Mouse (Mus musculus): ENCODE measurements around the gene Zfp65. TPM values are rescaled to one million over a fixed set of nuclear protein-coding genes. Genes with fewer than 3 reads are reported as not detected.
A peak's percentile ranks its signal among the peaks of the same experiment; 100 is the strongest.
"Not testable (repeated sequence)": the region's sequence is repeated elsewhere in the genome, so short reads cannot be mapped to it uniquely, and the experiment has no call there.

Zfp65 gene
- 4.5 and 5.0 TPM in 2 replicates for polyA plus RNA-seq (2012; rRNA removed)

- peak; percentile 52 to 75 for DNase-seq (ENCODE audit: extremely low spot score in 1 of 2, low spot score in 1 of 2)
Measured at GRCm38 (mm10) chr13:67728641-67729318, at the start of gene Zfp65. Zfp65 (minus strand) TSS chr13:67729173.

DNA sequence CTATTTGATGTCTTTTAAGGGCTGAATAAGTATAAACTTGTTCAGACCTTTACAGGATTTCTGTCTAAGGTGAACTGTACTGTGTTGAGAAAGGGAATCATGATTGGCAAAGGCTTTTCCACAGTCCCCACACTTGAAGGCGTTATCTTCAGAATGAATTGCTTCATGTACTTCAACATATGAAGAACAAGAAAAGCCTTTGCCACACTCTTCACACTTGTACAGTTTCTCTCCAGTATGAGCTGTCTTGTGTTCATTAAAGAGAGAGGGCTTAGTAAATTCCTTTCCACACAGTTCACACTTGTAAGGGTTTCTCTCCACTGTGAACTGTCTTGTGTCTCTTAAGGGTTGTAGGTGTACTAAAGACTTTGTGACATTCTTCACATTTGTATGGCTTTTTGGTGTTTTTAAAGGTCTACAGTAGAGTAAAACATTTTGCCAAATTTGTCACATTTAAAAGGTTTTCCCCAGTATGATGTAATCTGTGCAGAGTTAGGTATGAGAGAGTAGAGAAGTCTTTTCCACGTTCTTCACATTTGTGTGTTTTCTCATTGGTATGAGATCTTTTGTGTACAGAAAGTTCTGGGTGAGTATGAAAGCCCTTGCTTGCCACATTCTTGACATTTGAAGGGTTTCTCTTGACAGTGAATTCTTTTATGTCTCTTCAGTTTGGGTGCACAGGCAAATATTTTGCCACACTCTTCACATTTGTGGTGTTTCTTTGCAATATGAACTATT is 34.2 kb upstream of the Zfp65 start:
- no peak for DNase-seq (ENCODE audit: extremely low spot score in 1 of 2, low spot score in 1 of 2)

DNA sequence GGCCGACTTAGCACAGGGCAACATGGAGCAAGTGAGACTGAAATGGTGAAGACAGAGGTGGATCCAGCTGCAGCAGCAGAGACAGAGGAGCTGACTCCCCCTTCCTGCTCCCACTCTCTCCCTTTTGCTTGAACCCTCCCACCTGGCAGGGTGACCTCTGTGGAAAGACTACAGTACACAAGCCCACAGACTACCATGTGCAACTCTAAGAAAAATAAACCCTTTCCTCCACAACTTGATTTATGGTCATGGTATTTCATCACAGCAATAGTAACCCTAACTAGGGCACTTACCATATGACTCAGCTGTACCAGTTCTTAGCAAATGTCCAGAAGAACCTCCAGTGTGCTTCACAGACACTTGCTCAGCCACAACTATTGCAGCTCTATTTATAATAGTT is 31.0 kb upstream of the Zfp65 start:
- DNase-seq (ENCODE audit: extremely low spot score in 1 of 2, low spot score in 1 of 2): no peak

DNA sequence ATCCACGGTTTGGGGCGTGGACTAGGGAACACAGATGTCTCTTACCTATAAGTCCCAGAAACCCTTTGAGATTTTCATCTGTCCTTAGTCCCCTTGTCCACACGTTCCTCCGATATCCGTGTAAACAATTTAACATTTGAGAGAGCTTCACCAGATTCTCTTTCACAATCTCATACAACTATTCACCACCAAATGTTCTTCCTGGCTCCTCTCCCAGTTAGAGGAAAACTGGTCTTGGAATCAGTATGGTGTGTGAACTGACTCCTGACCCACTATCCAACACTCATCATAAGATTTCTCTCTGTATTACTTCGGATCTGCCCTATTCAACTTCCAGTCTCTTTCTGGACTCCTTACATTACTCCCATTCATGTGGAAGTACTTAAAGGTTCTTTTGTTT is 26.8 kb upstream of the Zfp65 start:
- DNase-seq (ENCODE audit: extremely low spot score in 1 of 2, low spot score in 1 of 2): no peak

DNA sequence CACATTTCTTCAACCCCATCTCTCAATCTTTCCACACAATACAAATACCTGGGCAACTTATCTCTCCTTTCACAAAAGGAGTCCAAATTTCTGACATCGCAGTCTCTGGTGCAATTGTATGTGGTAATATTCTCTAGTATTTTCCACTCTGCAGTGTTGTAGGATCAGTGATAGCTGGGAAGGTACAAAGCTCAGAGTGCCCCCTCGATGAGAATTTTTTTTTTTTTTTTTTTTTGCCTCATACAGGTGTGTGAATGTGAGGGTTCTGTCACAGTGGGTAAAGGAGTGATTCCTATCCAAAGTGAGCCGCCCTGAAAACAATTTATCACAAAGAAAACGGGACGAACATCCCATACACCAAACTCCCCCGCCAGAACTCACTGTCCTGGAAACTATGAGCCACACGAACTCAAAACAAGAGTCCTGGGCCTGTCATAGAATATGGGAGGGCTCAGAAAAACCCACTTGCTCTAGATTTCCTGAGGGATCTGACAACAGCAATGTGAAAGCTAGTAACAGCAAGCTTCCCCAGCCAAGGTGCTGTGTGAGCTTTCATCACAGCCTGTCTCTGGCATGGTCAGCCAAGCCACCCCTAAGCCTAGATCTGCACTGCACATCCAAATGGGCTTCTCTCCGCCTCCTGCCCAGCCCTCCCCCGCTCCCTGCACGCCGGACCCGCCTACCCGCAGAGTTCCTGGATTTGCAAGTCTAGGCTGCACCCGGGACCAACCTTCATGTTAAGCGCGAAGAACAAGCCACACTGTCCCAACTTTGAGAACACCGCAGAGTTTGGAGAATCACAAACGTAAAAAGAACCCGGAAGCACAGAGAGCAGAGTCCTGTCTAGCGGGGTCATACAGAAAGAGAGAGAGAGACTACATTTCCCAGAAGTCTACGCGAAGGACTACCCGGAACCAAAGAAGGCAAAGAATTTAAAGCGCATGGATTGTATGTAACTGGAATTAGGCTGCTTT is 25.6 kb upstream of the Zfp65 start, which contains the start of gene Zfp85:
TSS of gene Zfp85 (minus strand) at position 896 of the 974 bp plus-strand sequence.
- peak; percentile 22 to 71 for DNase-seq (ENCODE audit: extremely low spot score in 1 of 2, low spot score in 1 of 2)

- no peak for DNase-seq (ENCODE audit: extremely low spot score in 1 of 2, low spot score in 1 of 2)
Measured at GRCm38 (mm10) chr13:67743896-67744295, 14.9 kb upstream of the Zfp65 start.

GRCm38 (mm10) chr13:67742941-67743340 is 14.0 kb upstream of the Zfp65 start:
- DNase-seq (ENCODE audit: extremely low spot score in 1 of 2, low spot score in 1 of 2): no peak

DNA sequence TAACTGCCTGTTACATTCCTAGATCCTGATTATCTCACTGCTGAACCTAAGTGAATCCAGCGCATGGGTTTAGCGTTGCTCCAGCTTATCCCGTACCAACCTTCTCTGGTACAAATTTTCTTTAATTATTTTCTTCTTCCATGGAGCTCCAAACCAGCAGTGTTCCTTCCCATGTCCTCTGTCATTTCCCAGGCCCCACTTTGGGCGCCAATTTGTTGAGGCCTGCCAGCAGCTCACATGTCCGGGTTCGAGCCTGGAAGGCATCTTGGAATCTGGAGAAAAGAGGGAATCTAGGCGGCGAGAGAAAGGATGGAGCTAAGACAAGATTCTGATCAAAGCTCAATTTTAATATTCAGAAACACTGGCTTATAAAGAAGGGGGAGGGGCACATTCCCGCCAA is 5.4 kb upstream of the Zfp65 start:
- DNase-seq (ENCODE audit: extremely low spot score in 1 of 2, low spot score in 1 of 2): not testable (repeated sequence)

DNA sequence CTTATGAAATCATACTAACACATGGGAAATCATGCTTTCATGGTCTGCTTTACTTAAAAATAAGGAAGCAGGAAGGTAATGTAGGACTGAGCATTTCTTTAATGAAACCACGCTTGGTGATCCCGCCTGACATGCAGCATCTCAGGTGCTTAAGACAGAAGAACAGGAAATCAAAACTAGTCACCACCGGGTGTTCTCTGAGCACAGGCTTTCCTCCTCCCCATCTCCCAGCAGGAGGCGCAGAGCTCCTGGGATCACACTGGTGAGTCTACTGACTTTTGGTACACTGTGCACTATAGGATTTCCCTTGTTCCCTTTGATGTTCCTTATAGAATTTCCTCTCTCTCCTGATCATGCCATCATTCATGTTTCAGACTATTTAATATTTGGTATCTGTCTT is 468 bp upstream of the Zfp65 start:
- DNase-seq (ENCODE audit: extremely low spot score in 1 of 2, low spot score in 1 of 2): peak in 1 of 2 experiments; percentile 56

DNA sequence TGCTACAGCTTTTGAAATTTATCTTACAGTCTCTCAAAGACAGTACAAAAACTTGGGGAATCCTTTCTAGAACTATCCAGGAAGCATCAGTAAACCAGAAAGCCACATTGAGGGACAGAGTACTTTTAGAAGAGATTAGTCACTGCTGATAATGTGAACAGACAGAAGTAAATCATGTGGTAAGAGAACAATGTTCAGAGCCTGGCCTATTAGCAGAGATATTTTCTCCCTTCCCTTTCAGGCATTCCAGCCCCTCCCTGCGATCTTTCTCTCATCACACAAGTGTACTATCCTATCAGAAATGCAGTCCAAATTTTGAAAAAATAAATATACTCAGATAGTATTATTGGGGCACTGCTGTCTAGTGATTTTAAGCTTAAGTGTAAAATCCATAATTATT is 867 bp downstream of the Zfp65 start:
- DNase-seq (ENCODE audit: extremely low spot score in 1 of 2, low spot score in 1 of 2): no peak

- peak in 1 of 2 experiments; percentile 31 for DNase-seq (ENCODE audit: extremely low spot score in 1 of 2, low spot score in 1 of 2)
Measured at GRCm38 (mm10) chr13:67725331-67725730, 3.6 kb downstream of the Zfp65 start.

DNA sequence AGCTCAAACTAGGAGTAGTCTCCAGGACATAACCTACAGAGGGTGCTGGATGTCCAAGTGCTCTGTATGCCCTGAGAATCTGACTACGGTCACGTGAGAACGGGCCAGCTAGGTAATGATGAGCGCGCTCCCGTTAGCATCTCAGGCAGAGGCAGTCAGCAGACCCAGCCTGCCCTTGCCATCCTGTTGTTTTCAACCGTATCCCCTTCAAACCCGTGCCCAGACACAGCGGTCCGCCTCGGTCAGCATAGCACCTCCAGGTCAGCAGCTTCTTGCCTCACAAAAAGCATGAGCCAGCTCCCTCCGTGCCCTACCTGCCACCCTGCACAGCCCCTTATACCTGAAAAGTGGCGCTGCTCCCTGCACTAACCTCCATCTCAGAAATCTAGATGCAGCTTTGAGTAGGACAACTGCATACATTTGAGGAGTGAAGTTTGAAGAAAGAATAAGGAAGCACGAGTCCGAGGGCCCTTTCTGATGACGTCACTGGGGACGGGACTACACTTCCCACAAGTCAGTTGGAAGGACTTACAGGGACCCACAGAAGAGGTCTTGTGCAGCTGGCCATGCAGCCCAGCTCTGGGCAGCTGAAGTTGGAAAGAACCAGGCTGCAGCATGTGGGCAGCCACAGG is 5.0 kb downstream of the Zfp65 start:
- peak; percentile 92 to 95 for DNase-seq (ENCODE audit: extremely low spot score in 1 of 2, low spot score in 1 of 2)

DNA sequence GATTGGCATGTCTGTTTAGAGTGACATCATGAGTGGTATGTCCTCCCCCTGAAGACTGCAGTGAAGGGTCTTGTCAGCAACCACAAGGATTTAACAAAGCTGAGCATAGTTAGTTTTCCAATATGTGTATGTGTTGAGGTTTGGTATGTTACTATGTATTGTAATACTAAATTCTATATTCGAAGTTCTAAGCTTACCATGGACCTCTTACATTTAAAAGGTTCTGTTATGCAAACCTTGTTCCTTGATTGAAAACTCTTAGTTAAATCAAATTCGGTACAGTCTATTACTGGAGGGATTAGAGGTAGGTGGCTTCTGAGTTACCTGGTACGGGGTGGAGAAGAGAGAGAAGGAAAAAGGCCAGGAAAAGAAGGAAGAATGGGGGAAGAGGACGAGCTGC is 42.0 kb downstream of the Zfp65 start, which contains the start of gene Zfp738:
TSS of gene Zfp738 (minus strand) at position 101 of the 400 bp plus-strand sequence.
- DNase-seq (ENCODE audit: extremely low spot score in 1 of 2, low spot score in 1 of 2): no peak

GRCm38 (mm10) chr13:67683841-67684240 is 45.1 kb downstream of the Zfp65 start:
- peak in 1 of 2 experiments; percentile 18 for DNase-seq (ENCODE audit: extremely low spot score in 1 of 2, low spot score in 1 of 2)

DNA sequence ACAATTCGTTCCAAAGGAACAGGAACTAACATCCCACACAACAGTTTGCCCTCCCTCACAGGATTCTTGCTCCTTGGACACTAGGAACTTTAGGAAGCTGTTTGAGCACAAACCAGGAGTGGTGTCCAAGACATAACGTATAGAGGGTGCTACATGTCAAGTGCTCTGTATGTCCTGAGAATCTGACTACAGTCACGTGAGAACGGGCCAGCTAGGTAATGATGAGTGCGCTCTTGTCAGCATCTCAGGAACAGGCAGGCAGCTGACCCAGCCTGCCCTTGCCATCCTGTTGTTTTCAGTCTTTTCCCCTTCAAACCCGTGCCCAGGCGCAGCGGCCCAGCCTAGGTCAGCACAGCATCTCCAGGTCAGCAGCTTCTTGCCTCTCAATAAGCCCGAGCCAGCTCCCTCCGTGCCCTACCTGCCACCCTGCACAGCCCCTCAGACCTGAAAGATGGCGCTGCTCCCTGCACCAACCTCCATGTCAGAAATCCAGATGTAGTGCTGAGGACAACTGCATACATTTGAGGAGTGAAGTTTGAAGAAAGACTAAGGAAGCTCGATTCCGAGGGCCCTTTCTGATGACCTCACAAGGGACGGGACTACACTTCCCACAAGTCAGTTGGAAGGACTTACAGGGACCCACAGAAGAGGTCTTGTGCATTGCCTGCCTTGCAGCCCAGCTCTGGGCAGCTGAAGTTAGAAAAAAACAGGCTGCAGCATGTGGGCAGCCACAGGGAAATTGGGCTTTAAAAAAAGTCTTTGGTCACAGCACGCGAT is 45.8 kb downstream of the Zfp65 start:
- peak; percentile 90 to 94 for DNase-seq (ENCODE audit: extremely low spot score in 1 of 2, low spot score in 1 of 2)

GRCm38 (mm10) chr13:67674902-67675301 is 54.1 kb downstream of the Zfp65 start:
- no peak for DNase-seq (ENCODE audit: extremely low spot score in 1 of 2, low spot score in 1 of 2)
